18 mouse cellular contexts compared by ENCODE assay signal in the genomic region with DNA sequence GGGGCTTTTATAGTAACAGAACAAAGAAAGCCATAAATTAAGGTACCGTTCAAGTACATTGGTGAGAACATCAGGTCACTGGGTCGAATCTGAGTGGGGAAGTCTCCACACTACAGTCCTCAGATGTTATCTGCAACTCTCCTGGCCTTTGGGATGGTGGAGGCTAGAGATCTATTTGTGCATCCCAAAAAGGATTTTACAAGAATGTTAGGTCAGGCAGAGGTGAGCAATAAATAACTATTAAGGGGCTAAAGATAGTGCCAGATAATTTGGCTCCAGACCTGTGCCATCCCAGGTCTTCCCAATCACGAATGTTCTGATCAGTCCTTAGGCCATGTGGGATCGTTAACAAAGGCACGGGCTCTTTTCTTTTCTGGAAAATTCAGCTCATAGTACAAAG.
"Had no signal": no experiment of that assay in that cellular context is flagged by ENCODE, and none has a peak within 500 bp of the region (broad histone marks: within the 10 kb centered on the region; RNA-seq: fewer than 3 reads in every experiment).

No protein-coding gene starts in this region.

- DNase-seq: lung, embryonic 14.5 days; lung, postnatal 10 days; lung, postnatal 4 days; midbrain, embryonic 14.5 days; retina, postnatal 1 day; right cerebral cortex, adult 18-20 months; right cerebral cortex, postnatal 25 days; right cerebral cortex, postnatal 4 days; spleen, adult 18-20 months; thymus, adult 18-20 months; thymus, postnatal 14 days; thymus, postnatal 36 days had no signal

- H3K27ac ChIP-seq: midbrain, embryonic 10.5 days; midbrain, embryonic 12.5 days; neural tube, embryonic 13.5 days; neural tube, embryonic 15.5 days had no signal

- H3K36me3 ChIP-seq: midbrain, embryonic 10.5 days; midbrain, embryonic 12.5 days; neural tube, embryonic 13.5 days; neural tube, embryonic 15.5 days had no signal

- H3K9me3 ChIP-seq: midbrain, embryonic 10.5 days; midbrain, embryonic 12.5 days; neural tube, embryonic 13.5 days; neural tube, embryonic 15.5 days had no signal

- ATAC-seq: midbrain, embryonic 16.5 days had no signal

- H3K27me3 ChIP-seq: midbrain, embryonic 12.5 days; neural tube, embryonic 13.5 days; neural tube, embryonic 15.5 days had no signal

- H3K9ac ChIP-seq: lung, embryonic 14.5 days; midbrain, embryonic 12.5 days; neural tube, embryonic 13.5 days; neural tube, embryonic 15.5 days had no signal

- H3K4me1 ChIP-seq: midbrain, embryonic 12.5 days; neural tube, embryonic 13.5 days; neural tube, embryonic 15.5 days had no signal

- H3K4me2 ChIP-seq: lung, embryonic 14.5 days; midbrain, embryonic 12.5 days; neural tube, embryonic 13.5 days; neural tube, embryonic 15.5 days had no signal

- H3K4me3 ChIP-seq: midbrain, embryonic 10.5 days; midbrain, embryonic 12.5 days; myocyte; neural tube, embryonic 13.5 days; neural tube, embryonic 15.5 days had no signal
